Mouse (Mus musculus) heart, embryonic 12.5 days (tissue): Measurements from ENCODE around the gene Hist2h2be. TPM values are rescaled to one million over a fixed set of nuclear protein-coding genes. Genes with fewer than 3 reads are reported as not detected.
"Not testable (repeated sequence)": the region's sequence is repeated elsewhere in the genome, so short reads cannot be mapped to it uniquely, and the experiment has no call there.

Experiments used
- ATAC-seq: fragments of 200-750 bp; cut with Nextera tagmentation; 2 replicates; pipeline ENCODE4 v1.8.0; 2017; ENCODE audit warnings: moderate TSS enrichment, moderate library complexity; ENCODE audit not compliant: insufficient number of reproducible peaks, low FRiP score
- H3K27ac ChIP-seq: fragments of 300-500 bp; sonication (generic); 2 replicates; pipeline ENCODE4 v1.5.1; 2016; ENCODE audit warnings: mild to moderate bottlenecking, moderate library complexity; ENCODE audit not compliant: poor library complexity, severe bottlenecking
- H3K27me3 ChIP-seq: fragments of 300-500 bp; sonication (generic); replicated peaks from 2 replicates; pipeline ENCODE4 v1.6.1; 2016; ENCODE audit warnings: mild to moderate bottlenecking, moderate library complexity
- H3K36me3 ChIP-seq: fragments of 300-500 bp; sonication (generic); 2 replicates; pipeline ENCODE4 v1.6.1; 2016; ENCODE audit warnings: mild to moderate bottlenecking, moderate library complexity
- H3K4me1 ChIP-seq: fragments of 300-500 bp; sonication (generic); replicated peaks from 2 replicates; pipeline ENCODE4 v1.6.1; 2016; ENCODE audit warnings: mild to moderate bottlenecking
- H3K4me2 ChIP-seq: fragments of 300-500 bp; sonication (generic); 2 replicates; pipeline ENCODE4 v1.6.1; 2016; ENCODE audit warnings: mild to moderate bottlenecking, moderate library complexity
- H3K4me3 ChIP-seq: fragments of 300-500 bp; sonication (generic); 2 replicates; pipeline ENCODE4 v1.5.1; 2016; ENCODE audit warnings: mild to moderate bottlenecking
- H3K9ac ChIP-seq: fragments of 300-500 bp; sonication (generic); 2 replicates; pipeline ENCODE4 v1.6.1; 2016; ENCODE audit warnings: mild to moderate bottlenecking, moderate library complexity
- H3K9me3 ChIP-seq: fragments of 300-500 bp; sonication (generic); replicated peaks from 2 replicates; pipeline ENCODE4 v1.6.1; 2016; ENCODE audit warnings: mild to moderate bottlenecking, moderate library complexity
- WGBS: fragments of 180-500 bp; shearing (Covaris S2); methylation state at CpG from one replicate; pipeline ENCODE4 v1.1.7; 2016; 5-methylcytosine and 5-hydroxymethylcytosine counted together
- polyA plus RNA-seq: library from polyadenylated mRNA; unstranded; fragments of >200 nt; fragmentation: Nextera tagmentation; extraction: Ambion mirVana; gene quantifications from 2 replicates; pipeline ENCODE4 v1.2.1, GENCODE M21; 2016

The Hist2h2be gene
- polyA plus RNA-seq = 5.0 and 5.7 TPM in 2 replicates

- H3K27ac ChIP-seq = peak within 1 kb of the TSS; percentile 100
- peak; percentile 90 for ATAC-seq
- peak within 1 kb of the TSS; percentile 90 for H3K9ac ChIP-seq
- under 1% methylated on average over 43 of the region's 43 CpGs for WGBS
- H3K9me3 ChIP-seq = no peaks in the 10 kb centered on the region
- H3K4me1 ChIP-seq = peaks cover 39% of the 10 kb centered on the region
- peak within 1 kb of the TSS; percentile 90 for H3K4me2 ChIP-seq
- H3K4me3 ChIP-seq = peak within 1 kb of the TSS; percentile 79
- H3K36me3 ChIP-seq = no peaks in the 10 kb centered on the region
- no peaks in the 10 kb centered on the region for H3K27me3 ChIP-seq
These were observed at the start of gene Hist2h2be, which contains the start of gene Hist2h2ac for GRCm38 (mm10) chr3:96220765-96221639. TSS of gene Hist2h2be (plus strand) at chr3:96221119. TSS of gene Hist2h2ac (minus strand) at chr3:96220880.

- Histone ChIP-seq H3K4me3 (peak overlapping the region; percentile 98), H3K36me3 (peaks cover 39% of the 10 kb centered on the region), H3K27me3 (no peaks in the 10 kb centered on the region), H3K27ac (peak overlapping the region; percentile 96), H3K4me1 (peaks cover 43% of the 10 kb centered on the region), H3K9me3 (no peaks in the 10 kb centered on the region), H3K9ac (peak overlapping the region; percentile 94), H3K4me2 (peak overlapping the region; percentile 98)
- ATAC-seq = no peak
- 18% methylated on average over 18 of the region's 18 CpGs for WGBS
These were observed 49.2 kb upstream of the Hist2h2be start for GRCm38 (mm10) chr3:96171583-96172196.

GRCm38 (mm10) chr3:96172197-96173178 is 48.4 kb upstream of the Hist2h2be start, which contains the start of gene Sf3b4:
TSS of gene Sf3b4 (plus strand) at chr3:96172332.
- peak within 1 kb of the TSS; percentile 98 for H3K4me2 ChIP-seq
- peak; percentile 92 for ATAC-seq
- peak within 1 kb of the TSS; percentile 98 for H3K4me3 ChIP-seq
- under 1% methylated on average over 58 of the region's 58 CpGs for WGBS
- no peaks in the 10 kb centered on the region for H3K9me3 ChIP-seq
- H3K9ac ChIP-seq = peak within 1 kb of the TSS; percentile 94
- H3K4me1 ChIP-seq = peaks cover 43% of the 10 kb centered on the region
- peaks cover 43% of the 10 kb centered on the region for H3K36me3 ChIP-seq
- H3K27me3 ChIP-seq = no peaks in the 10 kb centered on the region
- peak within 1 kb of the TSS; percentile 96 for H3K27ac ChIP-seq

GRCm38 (mm10) chr3:96173185-96173584 is 47.7 kb upstream of the Hist2h2be start:
- peak overlapping the region; percentile 98 for H3K4me2 ChIP-seq
- H3K9me3 ChIP-seq = no peaks in the 10 kb centered on the region
- H3K9ac ChIP-seq = peak overlapping the region; percentile 94
- peaks cover 49% of the 10 kb centered on the region for H3K36me3 ChIP-seq
- peaks cover 43% of the 10 kb centered on the region for H3K4me1 ChIP-seq
- no peaks in the 10 kb centered on the region for H3K27me3 ChIP-seq
- WGBS = 37% methylated on average over 7 of the region's 7 CpGs
- H3K4me3 ChIP-seq = peak overlapping the region; percentile 98
- H3K27ac ChIP-seq = no peak overlapping the region
- ATAC-seq = no peak

- not testable (repeated sequence) for H3K27me3 ChIP-seq, H3K27ac ChIP-seq, H3K4me3 ChIP-seq, H3K9me3 ChIP-seq, H3K9ac ChIP-seq, H3K4me2 ChIP-seq, ATAC-seq
- Histone ChIP-seq H3K4me1 (peaks cover 37% of the 10 kb centered on the region), H3K36me3 (peaks cover 56% of the 10 kb centered on the region)
- WGBS = 89% methylated on average over 4 of the region's 4 CpGs
These were observed 46.9 kb upstream of the Hist2h2be start for GRCm38 (mm10) chr3:96174042-96174441.

- no peak overlapping the region for H3K4me3 ChIP-seq
- WGBS = 93% methylated on average over 6 of the region's 6 CpGs
- H3K4me2 ChIP-seq = no peak overlapping the region
- peaks cover 41% of the 10 kb centered on the region for H3K4me1 ChIP-seq
- no peaks in the 10 kb centered on the region for H3K27me3 ChIP-seq
- H3K27ac ChIP-seq = no peak overlapping the region
- ATAC-seq = no peak
- no peaks in the 10 kb centered on the region for H3K9me3 ChIP-seq
- H3K36me3 ChIP-seq = peaks cover 49% of the 10 kb centered on the region
- H3K9ac ChIP-seq = no peak overlapping the region
These were observed 45.7 kb upstream of the Hist2h2be start for GRCm38 (mm10) chr3:96175251-96175650.

- no peak overlapping the region for H3K9ac ChIP-seq
- no peak for ATAC-seq
- H3K27me3 ChIP-seq = no peaks in the 10 kb centered on the region
- H3K9me3 ChIP-seq = no peaks in the 10 kb centered on the region
- WGBS = 94% methylated on average over 4 of the region's 4 CpGs
- H3K4me1 ChIP-seq = peaks cover 52% of the 10 kb centered on the region
- no peak overlapping the region for H3K27ac ChIP-seq
- no peak overlapping the region for H3K4me2 ChIP-seq
- H3K4me3 ChIP-seq = no peak overlapping the region
- peaks cover 48% of the 10 kb centered on the region for H3K36me3 ChIP-seq
These were observed 42.5 kb upstream of the Hist2h2be start for GRCm38 (mm10) chr3:96178427-96178826.

- H3K27me3 ChIP-seq = no peaks in the 10 kb centered on the region
- peaks cover 51% of the 10 kb centered on the region for H3K4me1 ChIP-seq
- no peak for ATAC-seq
- WGBS = 74% methylated on average over 2 of the region's 2 CpGs
- no peak overlapping the region for H3K4me2 ChIP-seq
- H3K9me3 ChIP-seq = no peaks in the 10 kb centered on the region
- no peak overlapping the region for H3K4me3 ChIP-seq
- H3K27ac ChIP-seq = no peak overlapping the region
- H3K36me3 ChIP-seq = peaks cover 44% of the 10 kb centered on the region
- no peak overlapping the region for H3K9ac ChIP-seq
These were observed 42.0 kb upstream of the Hist2h2be start for GRCm38 (mm10) chr3:96178902-96179301.

- ATAC-seq = no peak
- no peak overlapping the region for H3K27ac ChIP-seq
- H3K4me1 ChIP-seq = peaks cover 46% of the 10 kb centered on the region
- H3K9ac ChIP-seq = no peak overlapping the region
- no peak overlapping the region for H3K4me2 ChIP-seq
- H3K36me3 ChIP-seq = peaks cover 39% of the 10 kb centered on the region
- 70% methylated on average over 4 of the region's 4 CpGs for WGBS
- no peaks in the 10 kb centered on the region for H3K27me3 ChIP-seq
- no peak overlapping the region for H3K4me3 ChIP-seq
- no peaks in the 10 kb centered on the region for H3K9me3 ChIP-seq
These were observed 41.4 kb upstream of the Hist2h2be start for GRCm38 (mm10) chr3:96179531-96179930.

GRCm38 (mm10) chr3:96180727-96181477 is 40.0 kb upstream of the Hist2h2be start, which contains the start of gene Sv2a:
TSS of gene Sv2a (plus strand) at chr3:96181151.
- H3K4me2 ChIP-seq = peak within 1 kb of the TSS; percentile 82
- peak within 1 kb of the TSS; percentile 78 for H3K4me3 ChIP-seq
- peak within 1 kb of the TSS; percentile 97 for H3K27ac ChIP-seq
- ATAC-seq = peak; percentile 40; the same call in 1 of the 2 replicates
- H3K36me3 ChIP-seq = peaks cover 39% of the 10 kb centered on the region
- H3K9me3 ChIP-seq = no peaks in the 10 kb centered on the region
- under 1% methylated on average over 21 of the region's 23 CpGs for WGBS
- H3K4me1 ChIP-seq = peaks cover 41% of the 10 kb centered on the region
- H3K27me3 ChIP-seq = no peaks in the 10 kb centered on the region
- H3K9ac ChIP-seq = peak within 1 kb of the TSS; percentile 79
